Mouse (Mus musculus): ENCODE results near the gene Kng1. TPM values are rescaled to one million over a fixed set of nuclear protein-coding genes. Genes with fewer than 3 reads are reported as not detected.

Gene Kng1
- total RNA-seq, 2 experiments from 2014 or later, result not detected

DNA sequence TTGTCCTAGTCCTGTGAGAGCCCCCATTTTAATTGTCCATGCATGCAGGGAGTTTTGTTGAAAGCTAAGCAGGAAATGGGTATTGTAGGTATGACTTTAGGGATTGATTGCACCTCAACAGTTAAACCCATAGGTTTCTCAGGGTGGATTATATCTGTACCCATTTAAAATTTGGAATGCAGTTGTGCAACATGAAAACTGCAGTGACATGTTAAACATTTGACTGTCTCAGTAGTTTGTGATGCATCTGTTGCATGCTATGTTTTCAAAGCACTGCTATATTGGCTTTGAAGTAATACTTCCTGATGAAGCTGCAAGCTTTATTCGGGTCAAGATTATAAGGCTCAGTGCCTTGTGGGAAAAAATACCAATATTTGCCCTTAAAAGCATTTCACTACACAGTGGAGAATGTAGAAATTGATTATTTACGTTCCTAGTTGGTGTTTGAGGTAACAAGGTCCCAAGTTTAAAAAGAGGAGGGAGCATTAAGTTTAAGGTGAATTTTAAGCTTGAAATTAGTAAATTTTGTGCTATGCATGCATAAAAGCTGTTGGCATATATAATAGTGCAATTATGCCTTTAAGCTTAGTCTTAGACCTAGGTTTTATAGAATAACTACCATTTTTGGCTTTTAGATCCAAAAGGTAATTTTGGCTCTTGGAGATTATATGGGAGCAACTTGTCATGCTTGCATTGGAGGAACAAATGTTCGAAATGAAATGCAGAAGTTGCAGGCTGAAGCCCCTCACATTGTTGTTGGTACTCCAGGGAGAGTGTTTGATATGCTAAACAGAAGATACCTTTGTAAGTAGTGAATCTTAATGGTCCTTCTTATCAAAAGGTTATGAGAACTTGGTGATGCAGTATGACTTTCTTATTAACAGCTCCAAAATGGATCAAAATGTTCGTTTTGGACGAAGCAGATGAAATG is 52.0 kb downstream of the Kng1 start:
- no peak for DNase-seq
- intact Hi-C loops (cut with DNase I), result loop anchor here (5.0 kb wide), 2 partner anchors 252 to 842 kb away; partner anchors contain the start of genes Dnajb11, Tbccd1 and Tra2b

GRCm38 (mm10) chr16:23112348-23112747 is 54.7 kb downstream of the Kng1 start:
- intact Hi-C loops (cut with DNase I), result no loop called here
- no peak for DNase-seq

- intact Hi-C loops (cut with DNase I), result no loop called here
- no peak for DNase-seq
Observed at GRCm38 (mm10) chr16:23112861-23113435, 55.3 kb downstream of the Kng1 start.

GRCm38 (mm10) chr16:23113903-23114302 is 56.2 kb downstream of the Kng1 start:
- DNase-seq, result no peak
- intact Hi-C loops (cut with DNase I), result no loop called here

DNA sequence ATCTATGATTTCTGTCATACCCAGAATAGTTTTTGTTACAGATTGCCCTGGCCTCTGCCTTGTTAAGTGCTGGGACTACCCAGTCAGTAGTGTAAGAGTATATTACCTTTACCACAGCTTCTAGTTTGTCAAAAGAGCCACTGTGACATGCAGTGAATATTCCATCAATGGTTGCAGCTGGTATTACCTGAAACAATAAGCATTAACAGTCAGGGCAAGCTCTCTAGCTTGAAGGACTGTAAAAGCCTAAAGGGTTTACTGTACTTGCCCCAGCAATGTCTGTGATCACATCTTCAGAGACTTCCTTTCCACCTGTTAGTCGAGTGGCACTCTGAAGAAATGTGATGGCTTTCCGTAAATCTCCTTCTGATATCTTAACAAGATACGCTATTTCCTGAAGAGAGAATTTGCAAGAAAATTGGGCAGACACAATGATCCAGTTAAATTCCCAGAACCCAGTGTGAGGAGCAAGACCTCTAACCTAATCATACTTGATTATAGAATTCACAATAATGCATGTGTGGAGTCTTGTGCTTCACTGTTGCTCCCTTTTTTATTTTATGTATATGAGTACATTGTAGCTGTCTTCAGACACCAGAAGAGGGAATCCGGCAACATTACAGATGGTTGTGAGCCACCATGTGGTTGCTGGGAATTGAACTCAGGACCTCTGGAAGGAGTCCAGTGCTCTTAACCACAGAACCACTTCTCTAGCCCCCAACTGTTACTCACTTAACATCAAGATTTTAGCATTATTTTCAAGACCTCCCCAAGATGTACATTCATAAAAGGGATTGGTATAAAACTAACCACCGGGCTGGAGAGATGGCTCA is 56.9 kb downstream of the Kng1 start:
- intact Hi-C loops (cut with DNase I), result no loop called here
- DNase-seq, result no peak

DNA sequence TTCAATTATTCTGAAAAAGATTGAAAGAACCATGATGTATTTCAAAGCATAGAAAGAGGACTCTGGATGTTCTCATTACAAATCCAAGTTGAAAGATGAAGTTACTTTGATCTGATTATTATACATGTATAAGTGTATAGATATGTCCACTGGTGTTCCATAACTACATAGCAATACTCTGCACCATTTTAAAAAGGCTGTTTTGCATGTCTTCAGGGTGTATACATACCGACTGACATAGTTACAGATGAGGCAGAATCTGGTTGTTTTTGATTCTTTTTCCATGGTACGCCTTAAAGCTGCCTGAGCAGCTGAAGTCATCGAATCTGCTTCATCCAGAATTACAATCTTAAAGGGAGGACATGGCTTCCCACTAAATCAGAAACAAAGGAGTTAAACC is 57.8 kb downstream of the Kng1 start:
- DNase-seq, result no peak
- intact Hi-C loops (cut with DNase I), result no loop called here

DNA sequence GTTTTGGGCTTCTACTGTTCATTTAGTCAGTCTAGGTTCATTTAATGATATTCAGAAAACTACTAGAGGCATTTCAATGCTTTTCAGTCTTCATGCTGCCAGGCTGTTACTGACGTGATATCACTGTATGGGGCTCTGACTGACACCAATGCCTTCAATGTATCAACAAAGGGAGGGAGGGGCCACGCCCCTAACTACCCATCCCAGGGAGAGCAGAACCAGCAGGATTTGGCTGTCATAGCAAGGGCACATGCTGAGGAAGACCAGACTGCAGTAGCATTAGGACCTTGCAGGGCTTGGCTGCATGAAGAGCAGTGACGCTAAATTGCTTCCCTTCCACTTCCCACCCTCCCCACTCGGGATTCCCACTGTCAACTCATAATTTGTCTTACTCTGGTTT is 59.5 kb downstream of the Kng1 start:
- intact Hi-C loops (cut with DNase I), result no loop called here

DNA sequence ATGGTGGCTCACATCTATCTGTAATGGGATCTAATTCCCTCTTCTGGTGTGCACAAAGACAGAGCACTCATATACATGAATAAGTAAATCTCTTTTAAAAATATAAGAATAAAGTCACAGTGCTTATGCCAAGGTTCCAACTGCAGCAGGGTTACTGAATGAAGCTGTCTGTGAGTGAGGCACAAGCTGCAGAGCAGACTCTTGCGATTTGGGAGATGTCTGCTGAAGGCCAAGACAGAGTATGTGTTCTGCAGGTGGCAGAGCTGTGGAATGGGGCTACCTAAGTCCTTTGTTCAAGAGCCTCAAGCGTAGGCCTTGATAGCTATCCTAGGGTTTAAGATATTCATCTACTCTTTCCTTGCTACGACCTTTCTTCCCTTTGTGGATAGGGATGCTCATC is 64.8 kb downstream of the Kng1 start:
- no peak for DNase-seq
- intact Hi-C loops (cut with DNase I), result loop anchor here (10.0 kb wide), 1 partner anchor 558 kb away; no protein-coding TSS in a partner anchor

More for the DNA sequence above, 59.5 kb downstream of the Kng1 start:
- DNase-seq, result no peak

DNA sequence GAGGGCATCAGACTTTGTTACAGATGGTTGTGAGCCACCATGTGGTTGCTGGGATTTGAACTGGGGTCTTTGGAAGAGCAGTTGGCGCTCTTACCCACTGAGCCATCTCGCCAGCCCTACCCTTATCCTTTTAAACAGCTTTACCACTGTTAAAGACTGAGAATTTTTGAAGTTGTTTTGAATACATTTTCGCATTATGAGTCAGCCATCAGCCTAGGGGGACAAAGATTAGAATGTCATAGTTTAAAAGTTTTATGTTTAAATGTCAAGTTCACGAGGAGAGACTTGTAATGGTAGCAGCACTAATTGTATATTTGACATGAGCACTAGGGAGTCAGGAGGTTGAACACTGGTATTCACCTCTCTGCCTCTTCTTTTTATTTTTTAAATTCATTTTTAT is 65.4 kb downstream of the Kng1 start:
- DNase-seq, result no peak
- intact Hi-C loops (cut with DNase I), result loop anchor here (10.0 kb wide), 1 partner anchor 558 kb away; no protein-coding TSS in a partner anchor

DNA sequence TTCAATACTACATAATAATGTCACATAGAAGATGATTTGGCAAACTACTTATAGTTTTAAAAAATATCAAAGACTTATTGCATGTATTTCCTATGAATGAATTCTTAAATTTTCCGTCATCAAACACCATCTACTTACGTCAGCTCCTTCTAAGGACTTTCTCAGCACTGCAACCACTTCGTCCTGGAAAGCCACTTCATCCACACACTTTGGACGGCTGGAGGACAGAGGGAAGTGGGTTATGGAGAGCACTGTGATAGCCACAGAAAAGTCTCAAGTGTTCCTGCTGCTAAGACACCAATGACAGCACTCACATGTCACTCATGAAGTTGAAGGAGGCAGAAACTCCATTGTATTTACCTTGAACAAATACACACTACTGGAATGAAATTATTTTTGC is 66.7 kb downstream of the Kng1 start:
- intact Hi-C loops (cut with DNase I), result loop anchor here (10.0 kb wide), 1 partner anchor 560 kb away; no protein-coding TSS in a partner anchor
- DNase-seq, result no peak

DNA sequence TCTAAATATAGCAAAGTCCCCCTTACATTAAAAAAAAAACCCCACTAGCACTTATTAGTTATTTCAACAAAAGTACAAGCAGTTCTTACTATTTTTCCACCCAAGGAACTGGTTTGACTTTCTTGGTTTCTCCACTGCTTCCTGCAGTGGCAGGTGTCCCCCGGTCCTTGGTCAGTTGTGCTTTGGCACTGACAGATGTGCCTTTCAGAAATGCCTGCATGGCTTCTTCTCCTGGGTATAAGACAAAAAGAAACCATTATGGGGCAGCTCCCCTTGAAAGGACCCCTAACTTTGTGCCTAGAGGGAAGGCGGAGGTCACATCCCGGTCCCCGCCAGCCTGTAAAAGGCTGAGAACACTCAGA is 69.6 kb downstream of the Kng1 start:
- intact Hi-C loops (cut with DNase I), result loop anchor here (1.0 to 10.0 kb wide), 3 partner anchors 20 to 562 kb away; partner anchors contain the start of genes Dnajb11, Eif4a2 and Tbccd1
- DNase-seq, result no peak

GRCm38 (mm10) chr16:23127673-23128375 is 70.2 kb downstream of the Kng1 start, which contains the start of gene Rfc4:
Gene Rfc4, minus strand, starts transcription at chr16:23127737.
- peak; percentile 96 to 97 for DNase-seq

DNA sequence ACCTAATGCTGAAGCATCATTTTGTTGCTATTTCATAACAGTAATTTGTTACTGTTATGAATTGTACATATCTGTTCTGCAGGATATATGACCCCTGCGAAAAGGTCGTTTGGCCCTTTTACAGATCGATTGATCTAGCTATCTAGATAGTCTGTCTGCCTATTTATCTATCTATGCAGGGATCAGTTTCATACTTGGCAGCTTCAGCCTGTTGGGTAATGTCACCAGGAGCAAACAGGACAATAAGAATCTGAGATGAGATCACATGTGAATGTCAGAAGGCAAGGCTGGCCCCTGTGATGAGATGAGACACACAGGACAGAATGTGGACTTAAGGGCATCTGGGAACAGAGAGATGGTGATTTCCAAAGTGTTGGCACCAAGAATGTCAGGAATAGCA is 72.6 kb downstream of the Kng1 start:
- DNase-seq, result no peak
- intact Hi-C loops (cut with DNase I), result no loop called here

More at GRCm38 (mm10) chr16:23127673-23128375, 70.2 kb downstream of the Kng1 start, which contains the start of gene Rfc4:
- intact Hi-C loops (cut with DNase I), result loop anchor here (1.0 to 10.0 kb wide), 3 partner anchors 21 to 563 kb away; partner anchors contain the start of genes Dnajb11, Eif4a2 and Tbccd1

Small RNA genes within 50 kb of the gene (microRNA-seq; reads per million reads assigned to microRNA genes)
- 0 to 0.67 reads per million in 2 experiments for gene Gm49346 (ENCODE audit: borderline number of aligned reads in 2 of 2)

Other genes starting within 250 kb of the Kng1 start
- gene Crygs, start 246.3 kb upstream of the Kng1 start, total RNA-seq (2021), result not detected
- 10 to 100 TPM; 10.9 to 11.2 TPM for gene Tbccd1, start 200.2 kb upstream of the Kng1 start, total RNA-seq (2021)
- 10 to 100 TPM; 54.0 to 62.9 TPM for gene Dnajb11, start 200.0 kb upstream of the Kng1 start, total RNA-seq (2021)
- 10 to 100 TPM in 1 of 2 experiments, 1 to 10 TPM in 1; 9.1 to 10.1 TPM for gene Ahsg, start 166.6 kb upstream of the Kng1 start, total RNA-seq (2021)
- gene Fetub, start 139.5 kb upstream of the Kng1 start, total RNA-seq (2021), result under 1 TPM; 0.28 to 0.35 TPM
- not detected for gene Hrg, start 106.8 kb upstream of the Kng1 start, total RNA-seq (2021)
- not detected for gene Kng2, start 28.4 kb upstream of the Kng1 start, total RNA-seq (2021)
- 100 to 1,000 TPM; 379 to 387 TPM for gene Eif4a2, start 49.6 kb downstream of the Kng1 start, total RNA-seq (2021)
- 1 to 10 TPM; 5.7 to 7.2 TPM for gene Rfc4, start 69.9 kb downstream of the Kng1 start, total RNA-seq (2021)
- gene Adipoq, start 88.7 kb downstream of the Kng1 start, total RNA-seq (2021), result 10 to 100 TPM in 1 of 2 experiments, 1 to 10 TPM in 1; 3.7 to 11.8 TPM
- gene St6gal1, start 166.9 kb downstream of the Kng1 start, total RNA-seq (2021), result 1 to 10 TPM; 9.2 to 10.0 TPM

All from heart, postnatal 36 days (tissue).